Mouse (Mus musculus): ENCODE measurements around the gene Hs2st1. TPM values are rescaled to one million over a fixed set of nuclear protein-coding genes. Genes with fewer than 3 reads are reported as not detected.

The Hs2st1 gene
- polyA plus RNA-seq, 1 experiment from 2014 or later = 12.8 TPM

DNA sequence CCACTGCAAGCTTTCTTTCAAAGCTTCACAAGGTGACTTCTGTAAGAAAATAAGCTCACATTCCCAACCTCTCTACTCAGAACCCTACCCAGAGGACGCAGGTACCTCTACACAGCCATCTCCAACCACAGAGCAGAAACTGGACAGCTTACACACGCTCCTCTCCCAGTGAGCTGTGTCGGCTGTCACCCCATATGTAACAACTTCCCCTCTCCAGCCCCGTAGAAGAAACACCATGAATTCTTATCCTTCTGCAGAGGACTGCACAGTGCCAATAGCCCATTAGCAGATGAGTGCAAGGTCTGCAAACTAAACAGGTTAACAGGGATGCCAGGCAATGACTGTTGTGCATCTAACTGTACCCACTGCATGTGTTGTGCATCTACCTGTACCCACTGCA is 23.5 kb downstream of the Hs2st1 start:
- no peak for ATAC-seq (ENCODE audit: insufficient read depth, low FRiP score, low read depth)
- H3K4me3 ChIP-seq (replicated peaks) = no peak overlapping the region
- no peaks in the 10 kb centered on the region for H3K27me3 ChIP-seq (replicated peaks)
- no peak overlapping the region for H3K27ac ChIP-seq
- no peak overlapping the region for H3K9ac ChIP-seq
- 24% methylated on average over 4 of the region's 4 CpGs for WGBS
- H3K36me3 ChIP-seq = no peaks in the 10 kb centered on the region
- no peak overlapping the region for H3K4me2 ChIP-seq
- H3K4me1 ChIP-seq = peaks cover 9% of the 10 kb centered on the region
- no peaks in the 10 kb centered on the region for H3K9me3 ChIP-seq

DNA sequence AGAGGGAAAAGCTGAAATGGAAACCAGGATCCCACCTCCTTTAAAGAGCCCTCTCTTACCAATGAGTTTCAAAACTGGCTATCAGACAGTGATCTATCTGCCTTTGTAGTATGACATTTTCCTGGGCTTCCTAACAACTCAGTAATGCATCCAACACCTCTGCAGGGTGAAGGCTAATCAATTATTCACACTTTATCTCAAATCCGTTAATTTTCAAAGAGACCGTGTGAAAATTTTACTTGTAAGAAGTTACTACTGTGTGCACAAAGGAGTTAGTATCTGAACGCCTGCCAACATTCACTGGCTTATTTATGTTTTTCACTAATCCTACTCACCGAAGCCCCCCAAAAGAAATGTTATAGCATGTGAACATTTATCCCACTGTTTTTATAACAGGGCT is 24.1 kb downstream of the Hs2st1 start:
- H3K9me3 ChIP-seq = no peaks in the 10 kb centered on the region
- H3K9ac ChIP-seq = no peak overlapping the region
- H3K27me3 ChIP-seq (replicated peaks) = no peaks in the 10 kb centered on the region
- no peak overlapping the region for H3K27ac ChIP-seq
- H3K4me3 ChIP-seq (replicated peaks) = no peak overlapping the region
- H3K4me1 ChIP-seq = peaks cover 9% of the 10 kb centered on the region; the same call in 1 of the 2 replicates
- no peaks in the 10 kb centered on the region for H3K36me3 ChIP-seq
- 26% methylated on average over 4 of the region's 4 CpGs for WGBS
- ATAC-seq (ENCODE audit: insufficient read depth, low FRiP score, low read depth) = no peak
- H3K4me2 ChIP-seq = no peak overlapping the region

DNA sequence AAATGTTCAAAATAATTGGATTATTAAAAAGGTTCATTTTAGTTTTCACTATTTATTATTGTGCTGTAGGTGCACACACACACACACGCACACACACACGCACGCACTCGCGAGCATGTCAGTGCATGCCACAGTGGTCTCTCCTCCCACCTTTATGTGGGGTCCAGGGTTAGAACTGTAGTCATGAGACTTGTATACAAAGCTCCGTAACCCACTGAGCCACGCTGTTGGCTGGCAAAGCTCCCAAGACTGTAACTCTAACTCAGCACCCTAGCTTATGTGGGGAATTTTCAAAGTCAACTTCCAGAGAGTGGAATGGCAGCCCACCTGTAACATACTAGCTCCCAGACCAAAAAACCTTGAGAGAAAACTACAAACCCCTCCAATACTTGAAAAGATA is 24.8 kb downstream of the Hs2st1 start:
- Histone ChIP-seq H3K27me3 (replicated peaks) (no peaks in the 10 kb centered on the region), H3K36me3 (no peaks in the 10 kb centered on the region), H3K9me3 (no peaks in the 10 kb centered on the region), H3K4me2 (no peak overlapping the region), H3K4me3 (replicated peaks) (no peak overlapping the region), H3K9ac (no peak overlapping the region), H3K27ac (no peak overlapping the region), H3K4me1 (peaks cover 12% of the 10 kb centered on the region; the same call in 1 of the 2 replicates)
- 81% methylated on average over 7 of the region's 7 CpGs for WGBS
- no peak for ATAC-seq (ENCODE audit: insufficient read depth, low FRiP score, low read depth)

DNA sequence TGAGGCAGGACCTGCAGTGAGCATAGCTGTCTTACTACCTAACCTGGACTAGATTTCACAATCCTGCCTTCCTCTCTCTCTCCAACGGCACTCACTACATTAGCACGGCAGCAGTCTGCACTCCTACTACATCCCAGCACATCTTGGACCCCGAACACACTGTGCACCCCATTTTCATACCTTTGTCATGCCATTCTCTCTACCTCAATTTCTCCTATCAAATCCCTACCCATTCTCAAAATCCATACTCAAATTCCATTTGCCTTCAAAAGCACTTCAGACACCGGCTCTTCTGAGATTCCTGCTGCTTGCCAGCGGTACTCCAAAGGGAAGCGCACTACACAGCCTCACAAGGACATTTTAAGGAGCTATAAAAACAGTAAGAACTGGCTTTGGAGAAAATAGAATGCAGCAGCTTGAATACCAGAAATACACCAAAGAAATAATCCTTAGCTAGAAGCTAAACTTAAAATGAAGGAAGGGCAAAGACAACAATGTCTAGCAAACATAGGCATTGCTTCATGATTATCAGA is 28.0 kb downstream of the Hs2st1 start:
- ATAC-seq (ENCODE audit: insufficient read depth, low FRiP score, low read depth) = no peak
- no peak overlapping the region for H3K4me3 ChIP-seq (replicated peaks)
- 77% methylated on average over 6 of the region's 6 CpGs for WGBS
- no peaks in the 10 kb centered on the region for H3K9me3 ChIP-seq
- H3K27ac ChIP-seq = no peak overlapping the region
- H3K9ac ChIP-seq = no peak overlapping the region
- H3K4me1 ChIP-seq = peaks cover 12% of the 10 kb centered on the region; the same call in 1 of the 2 replicates
- H3K36me3 ChIP-seq = no peaks in the 10 kb centered on the region
- no peak overlapping the region for H3K4me2 ChIP-seq
- H3K27me3 ChIP-seq (replicated peaks) = no peaks in the 10 kb centered on the region

DNA sequence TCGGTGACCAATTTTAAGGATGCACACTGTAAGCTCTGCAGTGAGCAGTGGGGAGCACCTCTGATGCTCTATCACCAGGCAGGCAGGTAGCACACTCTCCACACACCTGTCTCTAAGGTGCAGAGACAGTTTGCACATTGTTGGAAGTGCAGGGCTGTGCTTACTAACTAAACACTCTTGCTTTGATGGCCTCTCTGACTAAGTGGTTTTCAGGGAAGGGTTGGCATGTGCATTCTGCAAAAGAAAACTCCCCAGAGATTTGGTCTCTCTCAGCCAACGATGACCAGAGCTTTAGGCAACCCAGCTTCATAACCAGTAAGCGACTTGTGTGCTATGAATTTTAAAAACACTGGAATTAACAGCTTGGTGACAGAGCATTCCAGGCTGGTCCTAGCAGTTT is 29.2 kb downstream of the Hs2st1 start:
- Histone ChIP-seq H3K27me3 (replicated peaks) (no peaks in the 10 kb centered on the region), H3K27ac (no peak overlapping the region), H3K9ac (no peak overlapping the region), H3K4me2 (no peak overlapping the region), H3K9me3 (no peaks in the 10 kb centered on the region), H3K4me3 (replicated peaks) (no peak overlapping the region), H3K36me3 (no peaks in the 10 kb centered on the region), H3K4me1 (peaks cover 7% of the 10 kb centered on the region; the same call in 1 of the 2 replicates)
- ATAC-seq (ENCODE audit: insufficient read depth, low FRiP score, low read depth) = no peak
- 65% methylated on average over 3 of the region's 3 CpGs for WGBS

DNA sequence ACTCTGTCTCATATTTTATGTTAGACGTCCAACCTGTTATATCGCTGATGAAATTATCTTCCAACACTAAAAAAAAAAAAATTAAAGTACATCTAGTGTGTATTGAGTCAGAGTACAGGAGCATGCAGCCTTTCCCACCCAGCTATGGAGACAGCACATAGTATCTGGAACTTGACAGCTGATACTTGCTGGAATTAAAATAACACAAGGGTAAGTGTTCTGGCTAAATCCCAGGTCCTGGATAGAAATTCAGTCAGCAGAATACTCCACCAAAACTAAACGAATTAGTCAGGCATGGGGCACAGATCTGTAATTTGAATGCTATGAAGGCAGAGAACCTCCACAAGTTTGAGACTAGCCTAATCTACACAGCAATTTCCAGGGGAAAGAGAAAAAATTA is 30.9 kb downstream of the Hs2st1 start:
- Histone ChIP-seq H3K27ac (no peak overlapping the region), H3K4me1 (0 out of 2 replicates have a peak, but pooled peaks cover 7% of the 10 kb centered on the region), H3K36me3 (no peaks in the 10 kb centered on the region), H3K4me3 (replicated peaks) (no peak overlapping the region), H3K4me2 (no peak overlapping the region), H3K9me3 (no peaks in the 10 kb centered on the region), H3K27me3 (replicated peaks) (no peaks in the 10 kb centered on the region), H3K9ac (no peak overlapping the region)
- 30% methylated on average over 3 of the region's 3 CpGs for WGBS
- no peak for ATAC-seq (ENCODE audit: insufficient read depth, low FRiP score, low read depth)

DNA sequence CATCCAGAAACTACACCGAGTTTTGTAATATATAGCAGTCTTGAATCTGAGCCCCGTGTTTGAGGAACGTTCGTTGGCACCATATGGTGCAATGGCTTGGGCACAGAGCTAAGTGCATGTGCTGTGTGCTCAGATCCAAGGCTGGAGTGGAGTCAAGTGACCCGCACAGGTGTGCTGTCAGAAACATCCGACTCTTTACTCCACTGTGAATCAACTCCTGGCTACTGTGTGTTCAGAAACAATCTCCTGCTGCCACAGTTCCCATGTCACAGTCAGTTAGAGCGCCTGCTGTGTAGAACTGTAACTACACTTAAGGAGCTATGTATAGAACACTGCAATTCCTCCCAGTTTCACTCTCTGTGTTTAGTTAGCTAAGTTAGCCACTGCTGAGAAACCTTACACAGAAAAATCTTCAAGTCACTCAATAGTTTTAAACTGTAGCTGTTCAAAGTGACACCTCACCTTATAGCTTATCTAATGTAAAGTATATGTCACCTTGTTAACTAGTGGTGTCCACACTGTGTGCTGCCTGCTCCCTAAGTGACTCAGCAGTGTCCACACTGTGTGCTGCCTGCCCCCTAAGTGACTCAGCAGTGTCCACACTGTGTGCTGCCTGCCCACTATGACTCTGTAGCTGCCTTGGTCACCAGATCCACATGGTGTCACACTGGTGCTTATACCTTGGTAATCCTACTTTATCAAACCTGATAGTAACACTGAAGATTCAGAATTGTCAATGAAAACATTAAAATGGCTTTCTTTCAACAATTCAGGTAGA is 32.7 kb downstream of the Hs2st1 start:
- 0 out of 2 replicates have a peak, but pooled peaks cover 7% of the 10 kb centered on the region for H3K4me1 ChIP-seq
- H3K9ac ChIP-seq = no peak overlapping the region
- H3K27me3 ChIP-seq (replicated peaks) = no peaks in the 10 kb centered on the region
- H3K4me3 ChIP-seq (replicated peaks) = no peak overlapping the region
- ATAC-seq (ENCODE audit: insufficient read depth, low FRiP score, low read depth) = peak; percentile 83
- no peak overlapping the region for H3K4me2 ChIP-seq
- no peaks in the 10 kb centered on the region for H3K9me3 ChIP-seq
- H3K27ac ChIP-seq = no peak overlapping the region
- no peaks in the 10 kb centered on the region for H3K36me3 ChIP-seq
- 75% methylated on average over 7 of the region's 7 CpGs for WGBS

DNA sequence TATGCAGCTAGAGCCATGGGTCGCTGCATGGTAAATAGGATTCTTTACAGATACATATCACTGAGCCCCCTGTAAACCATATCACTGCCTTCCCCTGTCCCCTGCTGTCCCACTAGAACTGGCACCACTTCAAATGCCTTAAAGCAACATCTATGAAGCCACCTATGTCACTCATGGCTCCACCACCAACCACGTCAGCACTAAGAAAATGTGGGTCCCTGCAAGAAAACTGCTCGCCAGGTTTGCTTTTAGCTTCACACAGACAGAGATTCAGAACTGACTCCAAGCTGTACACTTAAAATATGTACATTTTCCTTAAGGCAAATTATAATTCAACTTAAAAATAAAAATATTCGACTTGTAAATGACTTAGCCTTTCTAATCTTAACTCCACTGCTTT is 34.9 kb downstream of the Hs2st1 start:
- H3K4me3 ChIP-seq (replicated peaks) = no peak overlapping the region
- H3K9ac ChIP-seq = no peak overlapping the region
- ATAC-seq (ENCODE audit: insufficient read depth, low FRiP score, low read depth) = no peak
- no peak overlapping the region for H3K4me2 ChIP-seq
- H3K36me3 ChIP-seq = no peaks in the 10 kb centered on the region
- 90% methylated on average over 4 of the region's 4 CpGs for WGBS
- no peak overlapping the region for H3K27ac ChIP-seq
- no peaks in the 10 kb centered on the region for H3K9me3 ChIP-seq
- H3K27me3 ChIP-seq (replicated peaks) = no peaks in the 10 kb centered on the region
- 0 out of 2 replicates have a peak, but pooled peaks cover 2% of the 10 kb centered on the region for H3K4me1 ChIP-seq

DNA sequence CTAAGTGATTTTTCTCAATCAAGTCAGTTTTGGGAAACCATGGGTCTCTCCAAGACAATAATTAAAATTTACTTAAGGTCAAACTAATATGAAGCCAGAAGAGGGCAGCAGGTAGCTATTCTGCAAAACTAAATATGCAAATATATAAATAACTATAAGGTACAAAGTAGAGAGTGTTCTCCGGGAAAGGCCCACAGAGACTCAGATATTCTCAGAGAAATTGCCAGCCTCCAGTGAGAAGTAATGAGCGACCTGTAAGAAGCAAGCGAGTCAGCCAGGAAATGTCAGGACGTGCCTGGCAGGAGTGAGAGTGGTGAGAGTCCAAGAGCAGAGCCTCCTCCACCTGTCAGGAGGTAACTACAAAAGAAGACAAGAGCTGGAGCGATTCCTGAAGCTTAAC is 39.0 kb downstream of the Hs2st1 start:
- Histone ChIP-seq H3K4me2 (no peak overlapping the region), H3K27me3 (replicated peaks) (no peaks in the 10 kb centered on the region), H3K4me1 (peaks cover 2% of the 10 kb centered on the region; the same call in 1 of the 2 replicates), H3K4me3 (replicated peaks) (no peak overlapping the region), H3K9ac (no peak overlapping the region), H3K36me3 (no peaks in the 10 kb centered on the region), H3K9me3 (no peaks in the 10 kb centered on the region), H3K27ac (no peak overlapping the region)
- 37% methylated on average over 5 of the region's 5 CpGs for whole genome bisulfite sequencing
- no peak for ATAC-seq (ENCODE audit: insufficient read depth, low FRiP score, low read depth)

DNA sequence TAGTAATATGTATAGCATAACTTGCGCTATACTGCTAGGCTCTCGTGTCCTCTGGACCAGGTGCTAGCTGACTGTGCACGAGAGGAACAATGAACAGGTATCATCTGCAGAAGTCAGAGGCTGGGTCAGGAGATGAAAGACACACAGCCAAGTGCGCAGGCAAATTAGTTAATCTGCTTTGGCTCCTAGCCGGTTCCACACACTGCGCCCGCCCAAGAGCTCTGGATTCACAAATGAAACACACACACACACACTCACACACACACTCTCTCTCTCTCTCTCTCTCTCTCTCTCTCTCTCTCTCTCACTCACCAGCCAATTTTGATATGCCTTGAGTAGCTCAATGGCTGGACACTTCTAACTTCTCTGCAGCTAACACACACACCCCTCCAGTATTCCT is 42.1 kb downstream of the Hs2st1 start:
- no peaks in the 10 kb centered on the region for H3K27me3 ChIP-seq (replicated peaks)
- WGBS = 91% methylated on average over 7 of the region's 7 CpGs
- no peak overlapping the region for H3K4me2 ChIP-seq
- no peak overlapping the region for H3K27ac ChIP-seq
- H3K9ac ChIP-seq = no peak overlapping the region
- no peaks in the 10 kb centered on the region for H3K9me3 ChIP-seq
- H3K36me3 ChIP-seq = no peaks in the 10 kb centered on the region
- H3K4me3 ChIP-seq (replicated peaks) = no peak overlapping the region
- H3K4me1 ChIP-seq = no peaks in the 10 kb centered on the region; the same call in 1 of the 2 replicates
- ATAC-seq (ENCODE audit: insufficient read depth, low FRiP score, low read depth) = no peak; the same call in 1 of the 2 replicates

DNA sequence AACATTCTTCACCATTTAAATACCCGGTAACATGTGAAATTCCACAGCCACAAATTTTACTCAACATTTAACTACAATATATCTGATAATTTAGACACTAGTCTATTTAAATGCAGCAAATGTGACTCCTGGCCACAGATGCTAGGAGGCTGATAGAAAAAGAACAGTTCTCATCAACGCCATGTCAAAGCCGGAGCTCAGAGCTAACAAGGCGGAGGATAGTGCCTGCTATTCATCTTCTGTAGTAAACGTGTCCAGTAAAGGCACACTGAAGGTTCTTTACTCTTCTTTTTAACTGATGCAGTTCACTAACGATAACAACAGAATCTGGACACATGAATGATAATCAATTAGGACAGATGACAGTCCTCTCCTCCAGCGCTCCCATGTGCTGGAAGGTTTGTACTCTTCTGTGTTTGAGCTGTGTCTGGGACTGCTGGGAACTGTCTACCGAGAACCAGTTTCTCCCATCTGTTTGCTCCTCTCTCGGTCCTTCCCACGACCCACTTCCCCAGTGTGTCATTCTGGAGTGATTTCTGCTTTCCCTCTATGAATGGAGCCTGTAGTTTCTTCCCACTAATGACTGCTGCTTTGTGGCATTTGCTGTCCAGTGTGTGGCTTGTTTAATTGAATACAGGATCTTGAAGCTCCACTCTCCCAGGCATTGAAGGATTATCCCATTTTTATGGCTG is 50.3 kb downstream of the Hs2st1 start:
- H3K4me2 ChIP-seq = no peak overlapping the region
- 32% methylated on average over 10 of the region's 10 CpGs for WGBS
- no peaks in the 10 kb centered on the region for H3K36me3 ChIP-seq
- no peaks in the 10 kb centered on the region for H3K9me3 ChIP-seq
- H3K4me1 ChIP-seq = peaks cover 4% of the 10 kb centered on the region; the same call in 1 of the 2 replicates
- no peaks in the 10 kb centered on the region for H3K27me3 ChIP-seq (replicated peaks)
- ATAC-seq (ENCODE audit: insufficient read depth, low FRiP score, low read depth) = no peak
- H3K4me3 ChIP-seq (replicated peaks) = no peak overlapping the region
- no peak overlapping the region for H3K9ac ChIP-seq
- 0 out of 2 replicates have a peak overlapping the region, but pooled peaks have one; percentile 3 for H3K27ac ChIP-seq

DNA sequence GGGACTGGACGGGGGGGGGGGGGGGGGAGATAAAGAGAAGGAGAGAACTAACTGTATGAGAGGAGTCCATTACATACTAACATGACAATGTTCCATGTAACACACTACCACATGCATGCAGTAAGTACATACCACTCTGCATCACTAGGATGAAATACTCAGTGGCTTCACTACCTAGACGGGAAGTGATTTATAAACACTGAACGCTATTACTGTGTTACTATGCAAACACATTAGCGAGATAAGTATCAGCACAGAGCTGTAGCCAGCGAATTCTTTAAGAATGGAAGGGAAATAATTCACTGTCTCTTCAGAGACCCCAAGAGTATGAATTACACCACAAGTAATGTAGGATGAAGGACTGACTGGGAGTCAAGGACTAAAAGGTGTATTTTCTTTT is 51.1 kb downstream of the Hs2st1 start:
- WGBS = 19% methylated on average over 5 of the region's 5 CpGs
- Histone ChIP-seq H3K4me2 (no peak overlapping the region), H3K4me1 (peaks cover 4% of the 10 kb centered on the region; the same call in 1 of the 2 replicates), H3K4me3 (replicated peaks) (no peak overlapping the region), H3K9me3 (no peaks in the 10 kb centered on the region), H3K36me3 (no peaks in the 10 kb centered on the region), H3K9ac (no peak overlapping the region), H3K27me3 (replicated peaks) (no peaks in the 10 kb centered on the region), H3K27ac (no peak overlapping the region)
- ATAC-seq (ENCODE audit: insufficient read depth, low FRiP score, low read depth) = no peak

All from stomach, embryonic 15.5 days (tissue).